Mouse (Mus musculus) midbrain, embryonic 14.5 days (tissue): ENCODE measurements around the gene H2-T3. TPM values are rescaled to one million over a fixed set of nuclear protein-coding genes. Genes with fewer than 3 reads are reported as not detected.
"Not testable (repeated sequence)": the region's sequence is repeated elsewhere in the genome, so short reads cannot be mapped to it uniquely, and the experiment has no call there.

Experiments
- ATAC-seq: fragments of 200-750 bp; cut with Nextera tagmentation; 2 replicates; pipeline ENCODE4 v1.8.0; 2017; ENCODE audit warnings: moderate number of reproducible peaks, moderate library complexity; ENCODE audit not compliant: low FRiP score, low TSS enrichment
- DNase-seq: peaks from one replicate; pipeline ENCODE4 v3.0.0-alpha.2; 2015
- H3K27ac ChIP-seq: fragments of 300-500 bp; sonication (generic); replicated peaks from 2 replicates; pipeline ENCODE4 v1.5.1; 2014; ENCODE audit warnings: mild to moderate bottlenecking, low read depth, low read length, moderate library complexity
- H3K27me3 ChIP-seq: fragments of 300-500 bp; sonication (generic); 2 replicates; pipeline ENCODE4 v1.6.1; 2014; ENCODE audit warnings: low read length, control low read depth, mixed read lengths; ENCODE audit not compliant: control insufficient read depth, insufficient read depth
- H3K36me3 ChIP-seq: fragments of 300-500 bp; sonication (generic); 2 replicates; pipeline ENCODE4 v1.6.1; 2014; ENCODE audit warnings: low read length, control low read depth; ENCODE audit not compliant: control insufficient read depth, insufficient read depth
- H3K4me1 ChIP-seq: fragments of 300-500 bp; sonication (generic); 2 replicates; pipeline ENCODE4 v1.6.1; 2014; ENCODE audit warnings: mild to moderate bottlenecking, antibody characterized with exemption, low read length, control low read depth; ENCODE audit not compliant: control insufficient read depth, insufficient read depth
- H3K4me2 ChIP-seq: fragments of 300-500 bp; sonication (generic); 2 replicates; pipeline ENCODE4 v1.6.1; 2014; ENCODE audit warnings: mild to moderate bottlenecking, low read length, moderate library complexity
- H3K4me3 ChIP-seq: fragments of 300-500 bp; sonication (generic); replicated peaks from 2 replicates; pipeline ENCODE4 v1.5.1; 2014; ENCODE audit warnings: low read depth, low read length
- H3K9ac ChIP-seq: fragments of 300-500 bp; sonication (generic); replicated peaks from 2 replicates; pipeline ENCODE4 v1.6.1; 2014; ENCODE audit warnings: mild to moderate bottlenecking, low read length, moderate library complexity
- H3K9me3 ChIP-seq: fragments of 300-500 bp; sonication (generic); 2 replicates; pipeline ENCODE4 v1.6.1; 2016; ENCODE audit warnings: low read length, control low read depth, mixed read lengths; ENCODE audit not compliant: control insufficient read depth
- WGBS: fragments of 180-500 bp; shearing (Covaris S2); extraction: QIAGEN DNeasy Blood & Tissue Kit; methylation state at CpG from one replicate; pipeline ENCODE4 v1.1.7; 2014; 5-methylcytosine and 5-hydroxymethylcytosine counted together
- polyA plus RNA-seq: library from polyadenylated mRNA; unstranded; fragments of >200 nt; fragmentation: Nextera tagmentation; extraction: Ambion mirVana; gene quantifications from 2 replicates; pipeline ENCODE4 v1.2.1, GENCODE M21; 2014

H2-T3 gene
- polyA plus RNA-seq, 1 experiment from 2014 or later, result not detected

GRCm38 (mm10) chr17:36154271-36155149, 35.6 kb downstream of the H2-T3 start:
- H3K4me1 ChIP-seq, result no peaks in the 10 kb centered on the region
- no peak overlapping the region for H3K27ac ChIP-seq
- ATAC-seq (no peak), DNase-seq (no peak)
- peaks cover 18% of the 10 kb centered on the region for H3K27me3 ChIP-seq
- no peak overlapping the region for H3K9ac ChIP-seq
- H3K4me3 ChIP-seq, result no peak overlapping the region
- H3K36me3 ChIP-seq, result no peaks in the 10 kb centered on the region
- no peak overlapping the region for H3K4me2 ChIP-seq
- WGBS, result 22% methylated on average over 3 of the region's 3 CpGs
- no peaks in the 10 kb centered on the region for H3K9me3 ChIP-seq

GRCm38 (mm10) chr17:36151200-36151599, 38.9 kb downstream of the H2-T3 start:
- H3K36me3 ChIP-seq, H3K4me3 ChIP-seq, H3K4me1 ChIP-seq, H3K9me3 ChIP-seq, H3K9ac ChIP-seq, ATAC-seq, H3K27me3 ChIP-seq, DNase-seq, H3K4me2 ChIP-seq, H3K27ac ChIP-seq: not testable (repeated sequence)
- 43% methylated on average over 4 of the region's 4 CpGs for WGBS

GRCm38 (mm10) chr17:36148468-36148867, 41.6 kb downstream of the H2-T3 start:
- ATAC-seq, H3K9ac ChIP-seq, H3K4me1 ChIP-seq, DNase-seq, H3K4me2 ChIP-seq, H3K36me3 ChIP-seq, H3K4me3 ChIP-seq, H3K27ac ChIP-seq, H3K9me3 ChIP-seq: not testable (repeated sequence)
- H3K27me3 ChIP-seq, result peaks cover 31% of the 10 kb centered on the region
- WGBS, result 74% methylated on average over 5 of the region's 5 CpGs

GRCm38 (mm10) chr17:36146937-36147336, 43.1 kb downstream of the H2-T3 start:
- 95% methylated on average over 1 of the region's 1 CpGs for WGBS
- DNase-seq, H3K9ac ChIP-seq, H3K4me1 ChIP-seq, H3K4me2 ChIP-seq, H3K9me3 ChIP-seq, H3K27ac ChIP-seq, ATAC-seq, H3K4me3 ChIP-seq, H3K36me3 ChIP-seq: not testable (repeated sequence)
- H3K27me3 ChIP-seq, result peaks cover 33% of the 10 kb centered on the region

GRCm38 (mm10) chr17:36145861-36146156, 44.3 kb downstream of the H2-T3 start:
- WGBS, result under 1% methylated on average over 13 of the region's 13 CpGs

GRCm38 (mm10) chr17:36145111-36145860, 44.8 kb downstream of the H2-T3 start:
- H3K9me3 ChIP-seq, result no peaks in the 10 kb centered on the region
- H3K27me3 ChIP-seq, result peaks cover 33% of the 10 kb centered on the region
- peak overlapping the region; percentile 52 for H3K4me2 ChIP-seq
- H3K4me1 ChIP-seq, result peaks cover 5% of the 10 kb centered on the region; the same call in 1 of the 2 replicates
- H3K4me3 ChIP-seq, result peak overlapping the region; percentile 27
- H3K9ac ChIP-seq, result peak overlapping the region; percentile 20; the same call in 1 of the 2 replicates
- no peaks in the 10 kb centered on the region for H3K36me3 ChIP-seq
- no peak overlapping the region for H3K27ac ChIP-seq
- WGBS, result 2% methylated on average over 78 of the region's 78 CpGs
- ATAC-seq (no peak), DNase-seq (peak; percentile 51)

More at GRCm38 (mm10) chr17:36145861-36146156, 44.3 kb downstream of the H2-T3 start:
- not testable (repeated sequence) for H3K27ac ChIP-seq, H3K9me3 ChIP-seq, H3K4me1 ChIP-seq, H3K9ac ChIP-seq, ATAC-seq, DNase-seq, H3K36me3 ChIP-seq
- Histone ChIP-seq H3K4me3 (peak overlapping the region; percentile 27), H3K4me2 (peak overlapping the region; percentile 52), H3K27me3 (peaks cover 33% of the 10 kb centered on the region)

GRCm38 (mm10) chr17:36136299-36136848, 53.7 kb downstream of the H2-T3 start:
- H3K9me3 ChIP-seq, H3K27ac ChIP-seq, H3K4me1 ChIP-seq, H3K36me3 ChIP-seq, H3K4me3 ChIP-seq, H3K4me2 ChIP-seq, H3K27me3 ChIP-seq, ATAC-seq, H3K9ac ChIP-seq, DNase-seq: not testable (repeated sequence)
- WGBS, result 85% methylated on average over 1 of the region's 1 CpGs
